Mouse (Mus musculus): ENCODE data around the gene Mcoln2. TPM values are rescaled to one million over a fixed set of nuclear protein-coding genes. Genes with fewer than 3 reads are reported as not detected.

Mcoln2 gene
- polyA plus RNA-seq, 1 experiment from 2014 or later, result 0.30 TPM

DNA sequence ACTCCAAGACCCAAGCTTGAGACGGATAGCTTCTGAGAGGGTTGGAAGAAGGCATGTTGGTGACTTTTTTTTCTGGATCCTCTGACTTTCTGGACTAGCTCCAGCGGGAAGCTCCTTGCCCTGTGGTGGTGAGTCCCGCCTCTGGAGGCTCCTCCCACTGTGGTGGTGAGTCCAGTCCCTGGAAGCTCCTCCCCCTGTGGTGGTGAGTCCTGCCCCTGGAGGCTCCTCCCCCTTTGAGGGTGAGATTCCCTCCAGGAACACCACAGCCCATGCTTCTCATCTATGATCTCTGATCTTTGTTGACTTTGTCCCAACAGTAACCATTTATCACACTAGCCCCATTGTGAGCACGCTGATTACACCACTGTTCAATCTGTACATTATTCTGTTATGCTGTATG, 12.6 kb downstream of the Mcoln2 start:
- Histone ChIP-seq H3K9me3 (ENCODE audit: control insufficient read depth, low read length) (no peaks in the 10 kb centered on the region), H3K27me3 (ENCODE audit: control insufficient read depth, insufficient read depth, low read length) (no peaks in the 10 kb centered on the region), H3K4me3 (replicated peaks; ENCODE audit: low read depth, low read length) (no peak overlapping the region), H3K4me1 (ENCODE audit: control insufficient read depth, insufficient read depth, low read length) (no peaks in the 10 kb centered on the region), H3K9ac (replicated peaks; ENCODE audit: low read length) (no peak overlapping the region), H3K27ac (replicated peaks; ENCODE audit: low read depth, low read length) (no peak overlapping the region), H3K36me3 (ENCODE audit: control insufficient read depth, insufficient read depth, low read length) (no peaks in the 10 kb centered on the region), H3K4me2 (ENCODE audit: low read length) (no peak overlapping the region)
- WGBS, result 84% methylated on average over 4 of the region's 4 CpGs
- no peak for ATAC-seq (ENCODE audit: low FRiP score, low TSS enrichment)
- no peak for DNase-seq

DNA sequence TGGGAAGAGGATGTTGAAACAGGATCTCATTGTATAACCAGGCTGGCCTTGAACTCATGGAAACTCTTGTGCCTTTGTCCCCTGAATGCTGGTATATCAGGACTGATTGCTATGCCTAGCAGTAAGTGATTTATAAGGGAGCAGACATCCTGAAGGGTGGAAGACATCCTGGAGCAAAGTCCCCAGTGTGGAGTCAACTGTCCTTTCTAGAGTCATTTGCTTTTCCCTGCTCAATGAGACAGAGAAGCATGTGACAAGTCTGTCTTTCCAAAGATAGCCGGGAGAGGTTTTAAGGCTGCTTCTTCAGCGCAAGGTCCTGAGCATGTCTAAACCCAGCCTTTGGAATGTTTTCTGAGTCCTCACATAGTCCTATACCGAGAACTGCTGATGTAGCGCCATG, 19.7 kb downstream of the Mcoln2 start:
- DNase-seq, result no peak
- no peaks in the 10 kb centered on the region for H3K9me3 ChIP-seq (ENCODE audit: control insufficient read depth, low read length)
- WGBS, result 86% methylated on average over 4 of the region's 4 CpGs

DNA sequence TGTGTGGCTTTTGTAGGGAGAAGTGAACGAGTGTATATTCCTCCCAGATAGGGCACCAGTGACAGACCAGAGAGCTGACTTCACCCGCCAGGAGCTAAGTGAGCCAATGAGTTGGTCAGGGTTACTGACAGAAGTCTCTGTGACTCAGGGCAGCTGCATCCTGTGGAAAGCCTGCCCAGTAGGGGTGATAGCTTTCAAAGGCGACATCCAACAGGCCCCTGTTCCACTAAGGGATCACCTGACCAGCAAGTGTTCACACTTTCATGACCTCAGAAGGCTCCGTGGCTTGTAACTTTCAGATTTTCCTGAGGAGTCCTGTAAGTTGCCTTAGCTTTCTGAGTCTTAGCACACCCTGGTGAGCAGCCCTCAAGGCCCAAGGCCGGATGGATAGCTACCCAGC, 23.4 kb downstream of the Mcoln2 start:
- Histone ChIP-seq H3K36me3 (ENCODE audit: control insufficient read depth, insufficient read depth, low read length) (no peaks in the 10 kb centered on the region), H3K9me3 (ENCODE audit: control insufficient read depth, low read length) (no peaks in the 10 kb centered on the region), H3K4me2 (ENCODE audit: low read length) (no peak overlapping the region), H3K9ac (replicated peaks; ENCODE audit: low read length) (no peak overlapping the region), H3K4me3 (replicated peaks; ENCODE audit: low read depth, low read length) (no peak overlapping the region), H3K27me3 (ENCODE audit: control insufficient read depth, insufficient read depth, low read length) (no peaks in the 10 kb centered on the region), H3K27ac (replicated peaks; ENCODE audit: low read depth, low read length) (no peak overlapping the region), H3K4me1 (ENCODE audit: control insufficient read depth, insufficient read depth, low read length) (no peaks in the 10 kb centered on the region)
- WGBS, result 78% methylated on average over 5 of the region's 5 CpGs
- no peak for ATAC-seq (ENCODE audit: low FRiP score, low TSS enrichment)
- DNase-seq, result no peak

More for the DNA sequence above, 19.7 kb downstream of the Mcoln2 start:
- H3K36me3 ChIP-seq (ENCODE audit: control insufficient read depth, insufficient read depth, low read length), result no peaks in the 10 kb centered on the region
- no peaks in the 10 kb centered on the region for H3K4me1 ChIP-seq (ENCODE audit: control insufficient read depth, insufficient read depth, low read length)
- no peak for ATAC-seq (ENCODE audit: low FRiP score, low TSS enrichment)
- no peak overlapping the region for H3K4me3 ChIP-seq (replicated peaks; ENCODE audit: low read depth, low read length)
- H3K9ac ChIP-seq (replicated peaks; ENCODE audit: low read length), result no peak overlapping the region
- H3K4me2 ChIP-seq (ENCODE audit: low read length), result no peak overlapping the region
- no peak overlapping the region for H3K27ac ChIP-seq (replicated peaks; ENCODE audit: low read depth, low read length)
- no peaks in the 10 kb centered on the region for H3K27me3 ChIP-seq (ENCODE audit: control insufficient read depth, insufficient read depth, low read length)

DNA sequence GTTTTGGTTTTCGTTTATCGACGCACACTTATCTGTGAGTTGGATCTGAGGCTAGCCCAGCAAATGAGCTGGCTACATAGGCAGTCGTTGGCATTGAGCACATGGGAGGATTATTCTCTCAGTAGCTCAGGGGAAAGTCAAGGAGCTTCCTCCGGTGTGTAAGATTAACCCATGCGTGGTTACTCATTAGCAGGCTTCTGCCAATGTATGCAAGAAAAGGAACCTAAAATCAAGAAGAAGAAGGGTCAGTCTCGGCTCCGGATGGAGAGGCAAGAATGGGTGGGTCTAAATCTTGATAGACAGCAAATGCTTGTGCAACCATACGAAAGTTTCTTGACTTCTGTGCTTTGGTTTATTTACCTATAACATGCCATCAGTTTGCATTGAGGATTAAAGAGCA, 24.6 kb downstream of the Mcoln2 start:
- no peak overlapping the region for H3K4me3 ChIP-seq (replicated peaks; ENCODE audit: low read depth, low read length)
- H3K9me3 ChIP-seq (ENCODE audit: control insufficient read depth, low read length), result no peaks in the 10 kb centered on the region
- no peaks in the 10 kb centered on the region for H3K27me3 ChIP-seq (ENCODE audit: control insufficient read depth, insufficient read depth, low read length)
- no peaks in the 10 kb centered on the region for H3K4me1 ChIP-seq (ENCODE audit: control insufficient read depth, insufficient read depth, low read length)
- no peak overlapping the region for H3K9ac ChIP-seq (replicated peaks; ENCODE audit: low read length)
- no peaks in the 10 kb centered on the region for H3K36me3 ChIP-seq (ENCODE audit: control insufficient read depth, insufficient read depth, low read length)
- ATAC-seq (ENCODE audit: low FRiP score, low TSS enrichment) (no peak), DNase-seq (no peak)
- WGBS, result 90% methylated on average over 9 of the region's 9 CpGs
- no peak overlapping the region for H3K27ac ChIP-seq (replicated peaks; ENCODE audit: low read depth, low read length)
- H3K4me2 ChIP-seq (ENCODE audit: low read length), result no peak overlapping the region

DNA sequence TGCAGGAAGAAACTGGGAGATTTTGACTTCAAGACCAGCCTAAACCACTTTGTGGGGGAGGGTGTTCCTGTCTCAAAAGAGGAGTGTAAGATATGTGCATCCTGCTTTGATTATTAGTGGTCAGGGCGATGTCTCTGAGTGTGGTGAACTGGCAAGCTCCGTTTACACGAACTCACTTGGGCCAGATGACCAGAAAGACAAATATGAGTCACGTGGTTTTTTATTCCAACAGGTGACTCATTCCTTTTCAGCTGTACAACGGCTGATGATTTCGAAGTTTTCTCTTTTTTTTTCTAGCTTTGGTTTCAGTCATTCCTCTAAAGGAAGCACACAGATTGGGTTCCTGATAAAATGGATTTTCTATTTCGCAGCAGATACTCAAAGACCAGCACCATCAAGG, 27.7 kb downstream of the Mcoln2 start:
- Histone ChIP-seq H3K27me3 (ENCODE audit: control insufficient read depth, insufficient read depth, low read length) (no peaks in the 10 kb centered on the region), H3K27ac (replicated peaks; ENCODE audit: low read depth, low read length) (no peak overlapping the region), H3K9ac (replicated peaks; ENCODE audit: low read length) (no peak overlapping the region), H3K4me1 (ENCODE audit: control insufficient read depth, insufficient read depth, low read length) (no peaks in the 10 kb centered on the region), H3K4me2 (ENCODE audit: low read length) (no peak overlapping the region), H3K4me3 (replicated peaks; ENCODE audit: low read depth, low read length) (no peak overlapping the region), H3K36me3 (ENCODE audit: control insufficient read depth, insufficient read depth, low read length) (no peaks in the 10 kb centered on the region), H3K9me3 (ENCODE audit: control insufficient read depth, low read length) (no peaks in the 10 kb centered on the region)
- WGBS, result 91% methylated on average over 7 of the region's 7 CpGs
- DNase-seq (no peak), ATAC-seq (ENCODE audit: low FRiP score, low TSS enrichment) (no peak)

DNA sequence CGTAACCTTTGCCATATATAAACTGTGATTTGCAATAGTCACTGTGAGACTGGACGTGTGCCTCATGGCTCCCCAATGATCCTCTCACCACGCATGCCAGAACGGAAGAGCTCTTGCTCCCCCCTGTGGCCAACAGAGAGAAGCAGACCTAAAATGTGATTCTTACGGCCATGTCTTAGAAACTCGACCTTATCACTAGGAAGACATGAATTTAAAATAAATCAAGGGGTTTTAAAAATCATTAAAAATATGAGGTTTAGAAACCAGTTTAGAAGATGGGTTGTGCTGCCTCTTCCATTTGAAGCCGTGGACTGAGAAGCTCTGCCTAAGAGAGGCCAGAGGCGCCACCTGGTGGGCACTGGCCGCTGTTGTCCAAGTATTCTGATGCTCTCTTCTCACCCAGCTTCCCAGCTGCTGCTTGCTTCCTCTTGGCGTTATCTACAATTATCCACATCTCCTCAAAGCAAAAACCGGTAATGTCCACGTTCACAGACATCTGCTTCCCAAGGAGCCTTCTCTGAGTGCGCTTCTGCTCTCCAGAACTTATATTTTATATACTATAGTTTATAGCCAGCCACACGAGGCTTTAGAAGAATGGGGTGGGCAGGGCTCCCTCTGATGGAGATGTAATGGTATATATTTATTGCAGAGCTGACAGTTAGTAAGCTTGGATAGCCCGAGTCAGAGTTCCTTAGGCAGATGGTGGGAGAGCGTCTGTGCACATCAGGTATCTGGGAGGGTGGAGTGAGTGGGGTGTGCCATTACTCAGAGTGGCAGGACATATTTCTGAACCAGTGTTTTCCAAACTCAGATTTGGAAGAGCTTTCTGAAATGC, 28.3 kb downstream of the Mcoln2 start:
- H3K4me3 ChIP-seq (replicated peaks; ENCODE audit: low read depth, low read length), result peak overlapping the region; percentile 31
- H3K4me2 ChIP-seq (ENCODE audit: low read length), result peak overlapping the region; percentile 60
- H3K9me3 ChIP-seq (ENCODE audit: control insufficient read depth, low read length), result no peaks in the 10 kb centered on the region
- H3K36me3 ChIP-seq (ENCODE audit: control insufficient read depth, insufficient read depth, low read length), result no peaks in the 10 kb centered on the region
- H3K27me3 ChIP-seq (ENCODE audit: control insufficient read depth, insufficient read depth, low read length), result no peaks in the 10 kb centered on the region
- 5% methylated on average over 16 of the region's 16 CpGs for WGBS
- 0 out of 2 replicates have a peak overlapping the region, but pooled peaks have one; percentile 37 for H3K27ac ChIP-seq (replicated peaks; ENCODE audit: low read depth, low read length)
- H3K4me1 ChIP-seq (ENCODE audit: control insufficient read depth, insufficient read depth, low read length), result no peaks in the 10 kb centered on the region
- DNase-seq, result peak; percentile 95
- peak; percentile 83 for ATAC-seq (ENCODE audit: low FRiP score, low TSS enrichment)
- peak overlapping the region; percentile 47 for H3K9ac ChIP-seq (replicated peaks; ENCODE audit: low read length)

DNA sequence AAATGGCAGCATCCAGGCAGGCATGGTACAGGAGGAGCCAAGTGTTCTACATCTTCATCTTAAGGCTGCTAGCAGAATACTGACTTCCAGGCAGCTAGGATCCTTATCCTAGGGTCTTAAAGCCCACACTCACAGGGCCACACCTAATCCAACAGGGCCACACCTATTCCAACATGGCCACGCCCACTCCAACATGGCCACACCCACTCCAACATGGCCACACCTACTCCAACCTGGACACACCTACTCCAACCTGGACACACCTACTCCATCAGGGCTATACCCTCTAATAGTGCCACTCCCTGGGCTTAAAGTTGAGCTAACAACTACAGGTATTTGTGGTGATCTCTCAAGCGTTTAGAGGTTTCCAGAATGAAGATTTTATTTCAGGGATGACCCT, 30.7 kb downstream of the Mcoln2 start:
- WGBS, result 43% methylated on average over 2 of the region's 2 CpGs
- ATAC-seq (ENCODE audit: low FRiP score, low TSS enrichment), result no peak
- Histone ChIP-seq H3K27me3 (ENCODE audit: control insufficient read depth, insufficient read depth, low read length) (no peaks in the 10 kb centered on the region), H3K9me3 (ENCODE audit: control insufficient read depth, low read length) (no peaks in the 10 kb centered on the region), H3K4me2 (ENCODE audit: low read length) (no peak overlapping the region), H3K9ac (replicated peaks; ENCODE audit: low read length) (no peak overlapping the region), H3K4me1 (ENCODE audit: control insufficient read depth, insufficient read depth, low read length) (0 out of 2 replicates have a peak, but pooled peaks cover 3% of the 10 kb centered on the region), H3K4me3 (replicated peaks; ENCODE audit: low read depth, low read length) (no peak overlapping the region), H3K36me3 (ENCODE audit: control insufficient read depth, insufficient read depth, low read length) (no peaks in the 10 kb centered on the region), H3K27ac (replicated peaks; ENCODE audit: low read depth, low read length) (no peak overlapping the region)
- no peak for DNase-seq

DNA sequence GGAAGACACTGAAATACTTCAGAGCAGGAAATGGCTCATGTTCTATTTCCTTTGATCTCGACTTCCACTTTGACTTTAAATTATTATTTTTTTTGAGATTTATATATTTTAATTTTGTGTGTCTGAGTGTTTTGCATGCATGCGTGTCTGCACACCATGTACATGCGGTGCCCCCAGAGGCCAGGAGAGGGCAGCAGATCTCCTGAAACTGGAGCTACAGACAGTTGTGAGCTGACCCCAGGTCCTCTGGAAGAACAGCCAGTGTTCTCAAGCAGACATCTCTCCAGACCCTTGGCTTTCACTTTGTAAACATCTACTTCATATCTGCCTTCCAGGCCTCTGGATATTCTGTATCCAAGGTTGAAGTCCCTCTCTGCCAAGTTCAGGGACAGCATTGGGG, 31.4 kb downstream of the Mcoln2 start:
- no peak overlapping the region for H3K4me3 ChIP-seq (replicated peaks; ENCODE audit: low read depth, low read length)
- 48% methylated on average over 3 of the region's 3 CpGs for WGBS
- no peaks in the 10 kb centered on the region for H3K36me3 ChIP-seq (ENCODE audit: control insufficient read depth, insufficient read depth, low read length)
- H3K27me3 ChIP-seq (ENCODE audit: control insufficient read depth, insufficient read depth, low read length), result no peaks in the 10 kb centered on the region
- no peak for ATAC-seq (ENCODE audit: low FRiP score, low TSS enrichment)
- DNase-seq, result peak; percentile 72
- H3K4me2 ChIP-seq (ENCODE audit: low read length), result no peak overlapping the region
- H3K4me1 ChIP-seq (ENCODE audit: control insufficient read depth, insufficient read depth, low read length), result peaks cover 7% of the 10 kb centered on the region; the same call in 1 of the 2 replicates
- H3K27ac ChIP-seq (replicated peaks; ENCODE audit: low read depth, low read length), result no peak overlapping the region
- H3K9ac ChIP-seq (replicated peaks; ENCODE audit: low read length), result no peak overlapping the region
- H3K9me3 ChIP-seq (ENCODE audit: control insufficient read depth, low read length), result no peaks in the 10 kb centered on the region

Measured in midbrain, embryonic 14.5 days (tissue).